Mouse (Mus musculus): ENCODE results near the gene Kpna4. TPM values are rescaled to one million over a fixed set of nuclear protein-coding genes. Genes with fewer than 3 reads are reported as not detected.
"Not testable (repeated sequence)": the region's sequence is repeated elsewhere in the genome, so short reads cannot be mapped to it uniquely, and the experiment has no call there.

Kpna4 gene
- polyA plus RNA-seq, 1 experiment, result 5.1 TPM

DNA sequence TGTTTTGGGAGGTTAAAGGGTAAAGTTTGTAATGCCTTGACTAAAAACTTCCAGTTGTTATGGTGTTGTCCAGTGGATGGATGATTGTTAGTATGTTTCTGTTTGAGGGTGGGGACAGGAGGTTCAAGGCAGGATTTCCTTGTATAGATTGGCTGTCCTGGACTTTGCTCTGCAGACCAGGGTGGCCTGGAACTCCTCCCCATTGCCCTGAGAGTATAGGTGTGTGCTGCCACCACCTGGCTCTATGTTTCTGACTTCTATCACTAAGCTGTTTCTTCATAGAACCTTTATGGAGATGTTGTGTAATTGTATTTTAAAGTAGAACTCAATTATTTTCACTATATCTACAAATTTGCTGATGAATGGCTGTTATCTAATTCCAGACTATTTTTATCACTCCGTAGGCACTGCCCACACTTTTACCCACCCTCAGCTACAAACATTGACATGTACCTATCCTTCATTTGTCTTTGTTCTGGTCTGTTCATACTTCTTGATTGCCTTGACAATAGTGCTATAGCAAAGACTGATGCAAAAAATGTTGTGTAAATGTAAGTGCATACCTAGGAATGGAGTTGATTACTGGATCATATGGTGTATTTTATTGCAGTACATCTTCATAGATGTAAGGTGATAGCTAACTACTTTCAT, 100.7 kb downstream of the Kpna4 start:
- TF ChIP-seq FLI1 (IDR thresholded peaks at IDR 0.05; ENCODE audit: low read length) (no peak), GATA1 (IDR thresholded peaks at IDR 0.05; ENCODE audit: borderline replicate concordance, low read length) (no peak)
- Histone ChIP-seq H3K36me3 (replicated peaks; ENCODE audit: low read length) (peaks cover 95% of the 10 kb centered on the region), H3K27me3 (replicated peaks) (no peaks in the 10 kb centered on the region), H3K4me3 (replicated peaks) (no peak overlapping the region), H3K9me3 (no peaks in the 10 kb centered on the region), H3K4me1 (no peaks in the 10 kb centered on the region)

DNA sequence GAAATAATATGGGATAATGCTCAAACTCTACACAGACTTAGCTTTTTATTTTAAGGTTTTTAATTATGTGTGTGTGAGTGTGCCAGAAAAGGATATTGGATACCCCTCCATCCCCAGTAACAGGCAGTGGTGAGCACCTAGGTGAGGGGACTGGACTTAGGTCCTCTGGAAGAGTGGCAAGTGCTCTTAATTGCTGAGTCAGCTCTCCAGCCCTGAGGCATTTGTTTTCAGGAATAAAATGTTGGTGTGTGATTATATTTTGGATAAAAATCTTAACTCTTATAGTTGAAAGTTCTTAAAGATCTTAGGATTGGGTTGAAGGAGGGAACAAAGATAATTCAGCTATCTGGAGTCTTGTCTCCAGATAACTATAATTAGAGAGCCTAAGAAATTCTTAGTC, 106.1 kb downstream of the Kpna4 start:
- H3K9me3 ChIP-seq, result no peaks in the 10 kb centered on the region
- 0 out of 2 replicates have a peak, but pooled peaks cover 4% of the 10 kb centered on the region for H3K4me1 ChIP-seq
- H3K4me3 ChIP-seq (replicated peaks), result no peak overlapping the region
- H3K36me3 ChIP-seq (replicated peaks; ENCODE audit: low read length), result peaks cover 95% of the 10 kb centered on the region
- no peaks in the 10 kb centered on the region for H3K27me3 ChIP-seq (replicated peaks)
- no peak for TF ChIP-seq GATA1 (IDR thresholded peaks at IDR 0.05; ENCODE audit: borderline replicate concordance, low read length)
- TF ChIP-seq FLI1 (IDR thresholded peaks at IDR 0.05; ENCODE audit: low read length), result no peak

DNA sequence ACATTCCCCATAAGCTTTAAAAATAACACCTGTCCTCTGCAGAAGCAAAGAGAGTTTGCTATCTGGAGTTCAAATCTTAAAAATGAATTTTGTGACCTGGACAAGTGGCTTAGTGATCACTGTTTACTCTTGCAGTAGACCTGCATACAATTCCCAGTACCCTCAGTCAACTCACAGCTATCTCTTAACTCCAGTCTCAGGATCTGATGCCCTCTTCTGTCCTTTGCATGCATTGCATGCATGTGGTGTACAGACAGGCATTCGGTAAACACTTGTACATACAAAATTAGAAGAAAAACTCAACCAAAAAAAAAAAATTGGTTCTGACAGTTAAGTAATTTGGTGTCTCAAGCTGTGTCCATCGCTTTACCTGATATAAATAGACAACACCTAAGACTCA, 106.6 kb downstream of the Kpna4 start:
- Histone ChIP-seq H3K4me3 (replicated peaks) (no peak overlapping the region), H3K36me3 (replicated peaks; ENCODE audit: low read length) (peaks cover 91% of the 10 kb centered on the region), H3K4me1 (0 out of 2 replicates have a peak, but pooled peaks cover 4% of the 10 kb centered on the region), H3K9me3 (no peaks in the 10 kb centered on the region), H3K27me3 (replicated peaks) (no peaks in the 10 kb centered on the region)
- TF ChIP-seq FLI1 (IDR thresholded peaks at IDR 0.05; ENCODE audit: low read length) (no peak), GATA1 (IDR thresholded peaks at IDR 0.05; ENCODE audit: borderline replicate concordance, low read length) (no peak)

DNA sequence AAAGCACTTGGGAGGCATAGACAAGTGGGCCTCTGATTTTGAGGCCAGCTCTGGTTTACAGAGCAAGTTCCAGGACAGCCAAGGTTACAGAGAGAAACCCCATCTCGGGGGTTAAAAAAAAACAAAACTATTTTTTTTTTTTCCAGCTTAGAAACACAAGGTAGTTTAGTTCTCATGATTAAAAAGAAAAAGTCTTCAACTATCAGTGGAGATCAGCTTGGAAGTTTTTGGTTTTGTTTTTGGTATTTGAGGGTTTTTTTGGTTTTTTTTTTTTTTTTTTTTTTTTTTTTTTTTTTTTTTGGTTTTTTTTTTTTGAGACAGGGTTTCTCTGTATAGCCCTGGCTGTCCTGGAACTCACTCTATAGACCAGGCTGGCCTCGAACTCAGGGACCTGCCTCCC, 108.3 kb downstream of the Kpna4 start:
- not testable (repeated sequence) for H3K4me1 ChIP-seq; H3K9me3 ChIP-seq; H3K27me3 ChIP-seq (replicated peaks); H3K4me3 ChIP-seq (replicated peaks)
- H3K36me3 ChIP-seq (replicated peaks; ENCODE audit: low read length), result peaks cover 90% of the 10 kb centered on the region

- TF ChIP-seq FLI1 (IDR thresholded peaks at IDR 0.05; ENCODE audit: low read length) (no peak), GATA1 (IDR thresholded peaks at IDR 0.05; ENCODE audit: borderline replicate concordance, low read length) (no peak)
- peaks cover 90% of the 10 kb centered on the region for H3K36me3 ChIP-seq (replicated peaks; ENCODE audit: low read length)
- no peaks in the 10 kb centered on the region for H3K9me3 ChIP-seq
- peaks cover 8% of the 10 kb centered on the region; the same call in 1 of the 2 replicates for H3K4me1 ChIP-seq
- H3K4me3 ChIP-seq (replicated peaks), result no peak overlapping the region
- no peaks in the 10 kb centered on the region for H3K27me3 ChIP-seq (replicated peaks)
Measured at GRCm38 (mm10) chr3:69017181-69017580, 109.7 kb downstream of the Kpna4 start.

Other genes with a start within 250 kb of the Kpna4 start
- gene Ift80, start 122.5 kb downstream of the Kpna4 start, polyA plus RNA-seq (2012; ENCODE audit: insufficient read depth, low replicate concordance), result 0.10 TPM in 1 of 2 replicates, not detected in the other
- 28.7 and 32.9 TPM in 2 replicates for gene Smc4, start 122.4 kb downstream of the Kpna4 start, polyA plus RNA-seq (2012; ENCODE audit: insufficient read depth, low replicate concordance)
- gene Trim59, start 82.4 kb downstream of the Kpna4 start, polyA plus RNA-seq (2012; ENCODE audit: insufficient read depth, low replicate concordance), result 0.35 TPM in 1 of 2 replicates, not detected in the other
- not detected in 2 replicates for gene Arl14, start 95.3 kb upstream of the Kpna4 start, polyA plus RNA-seq (2012; ENCODE audit: insufficient read depth, low replicate concordance)
- 0.10 and 0.23 TPM in 2 replicates for gene Ppm1l, start 189.7 kb upstream of the Kpna4 start, polyA plus RNA-seq (2012; ENCODE audit: insufficient read depth, low replicate concordance)

All from megakaryocyte, embryonic 14.5 days (primary cell).